Mouse (Mus musculus) forebrain, embryonic 13.5 days (tissue): Measurements from ENCODE around the gene Trpv4. TPM values are rescaled to one million over a fixed set of nuclear protein-coding genes. Genes with fewer than 3 reads are reported as not detected.
A peak's percentile ranks its signal among the peaks of the same experiment; 100 is the strongest.

ENCODE experiments used
- ATAC-seq: fragments of 200-750 bp; cut with Nextera tagmentation; 2 replicates; pipeline ENCODE4 v1.8.0; 2017
- H3K27ac ChIP-seq: fragments of 300-500 bp; sonication (generic); 2 replicates; pipeline ENCODE4 v1.5.1; 2015; ENCODE audit warnings: inconsistent platforms, mild to moderate bottlenecking, moderate library complexity
- H3K27me3 ChIP-seq: fragments of 300-500 bp; sonication (generic); 2 replicates; pipeline ENCODE4 v1.6.1; 2015; ENCODE audit warnings: mild to moderate bottlenecking, inconsistent platforms
- H3K36me3 ChIP-seq: fragments of 300-500 bp; sonication (generic); 2 replicates; pipeline ENCODE4 v1.6.1; 2015; ENCODE audit warnings: mild to moderate bottlenecking, inconsistent platforms; ENCODE audit not compliant: poor library complexity, severe bottlenecking
- H3K4me1 ChIP-seq: fragments of 300-500 bp; sonication (generic); 2 replicates; pipeline ENCODE4 v1.6.1; 2015; ENCODE audit warnings: inconsistent platforms
- H3K4me2 ChIP-seq: fragments of 300-500 bp; sonication (generic); 2 replicates; pipeline ENCODE4 v1.6.1; 2015; ENCODE audit warnings: inconsistent platforms, mild to moderate bottlenecking, moderate library complexity
- H3K4me3 ChIP-seq: fragments of 300-500 bp; sonication (generic); 2 replicates; pipeline ENCODE4 v1.5.1; 2015; ENCODE audit warnings: mild to moderate bottlenecking, inconsistent platforms
- H3K9ac ChIP-seq: fragments of 300-500 bp; sonication (generic); 2 replicates; pipeline ENCODE4 v1.6.1; 2015; ENCODE audit warnings: mild to moderate bottlenecking, inconsistent platforms
- H3K9me3 ChIP-seq: fragments of 300-500 bp; sonication (generic); replicated peaks from 2 replicates; pipeline ENCODE4 v1.6.1; 2016; ENCODE audit warnings: inconsistent platforms
- WGBS: fragments of 180-500 bp; shearing (Covaris S2); methylation state at CpG from one replicate; pipeline ENCODE4 v1.1.7; 2015; 5-methylcytosine and 5-hydroxymethylcytosine counted together
- polyA plus RNA-seq: library from polyadenylated mRNA; unstranded; fragments of >200 nt; fragmentation: Nextera tagmentation; extraction: Ambion mirVana; gene quantifications from 2 replicates; pipeline ENCODE4 v1.2.1, GENCODE M21; 2015

Trpv4 gene
- polyA plus RNA-seq, 1 experiment from 2014 or later, result 0.39 TPM

- H3K4me1 ChIP-seq, result peaks cover 6% of the 10 kb centered on the region
- no peaks in the 10 kb centered on the region for H3K36me3 ChIP-seq
- ATAC-seq, result no peak
- H3K9ac ChIP-seq, result no peak overlapping the region
- H3K4me2 ChIP-seq, result no peak overlapping the region
- peaks cover 39% of the 10 kb centered on the region for H3K27me3 ChIP-seq
- H3K9me3 ChIP-seq, result no peaks in the 10 kb centered on the region
- WGBS, result 72% methylated on average over 10 of the region's 10 CpGs
- no peak overlapping the region for H3K4me3 ChIP-seq
- H3K27ac ChIP-seq, result no peak overlapping the region
These were observed 17.4 kb downstream of the Trpv4 start for GRCm38 (mm10) chr5:114640809-114641208.

GRCm38 (mm10) chr5:114639645-114639957, 18.6 kb downstream of the Trpv4 start:
- Histone ChIP-seq H3K4me2 (peak overlapping the region; percentile 47), H3K4me3 (no peak overlapping the region), H3K27me3 (peaks cover 42% of the 10 kb centered on the region), H3K9ac (no peak overlapping the region), H3K9me3 (no peaks in the 10 kb centered on the region), H3K4me1 (peaks cover 6% of the 10 kb centered on the region), H3K27ac (no peak overlapping the region), H3K36me3 (no peaks in the 10 kb centered on the region)
- ATAC-seq, result no peak; the same call in 1 of the 2 replicates
- WGBS, result 28% methylated on average over 7 of the region's 7 CpGs

DNA sequence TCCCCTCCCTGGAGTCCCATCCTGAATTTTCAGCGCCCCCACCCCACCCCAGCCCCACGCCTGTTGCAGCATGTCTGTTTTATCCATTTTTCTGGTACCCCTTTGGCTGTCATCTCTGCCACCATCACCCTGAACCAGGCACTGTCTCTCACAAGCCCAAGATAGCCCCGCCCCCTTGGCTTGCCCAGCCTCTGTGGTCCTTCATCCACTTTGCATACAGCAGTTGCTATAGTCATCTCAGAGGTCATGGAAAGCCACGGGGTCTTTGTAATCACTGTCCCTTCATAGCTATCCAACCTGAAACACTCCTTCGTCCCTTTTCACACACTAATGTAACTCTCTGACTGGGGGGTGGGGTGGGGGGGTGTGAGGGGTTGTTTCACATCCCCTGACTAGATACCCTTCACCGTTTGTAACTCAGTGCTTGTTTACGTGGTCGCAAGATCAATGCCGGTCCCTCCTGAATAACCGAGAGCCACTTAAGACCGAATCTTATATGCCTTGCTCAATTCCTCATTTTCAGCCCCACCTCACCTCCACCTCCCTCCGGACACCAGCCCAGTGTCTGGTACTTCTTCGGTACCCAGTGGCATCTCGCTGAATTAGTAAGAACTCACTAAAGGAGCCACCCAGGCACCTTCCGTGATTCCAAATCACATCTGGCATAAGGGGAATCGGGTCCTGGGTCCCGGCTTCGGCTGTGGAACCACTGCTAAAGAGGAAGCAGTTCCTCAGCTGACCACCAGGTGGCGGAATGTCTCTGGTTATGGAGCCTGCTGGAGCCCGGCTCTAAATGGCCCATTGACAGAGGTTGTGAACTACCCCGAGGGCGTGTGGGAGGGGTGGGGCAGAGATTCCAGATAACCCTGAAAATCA, 19.2 kb downstream of the Trpv4 start:
- no peak overlapping the region for H3K27ac ChIP-seq
- 14% methylated on average over 22 of the region's 22 CpGs for WGBS
- H3K4me2 ChIP-seq, result peak overlapping the region; percentile 47
- H3K9me3 ChIP-seq, result no peaks in the 10 kb centered on the region
- no peak overlapping the region for H3K9ac ChIP-seq
- ATAC-seq, result peak; percentile 81
- H3K4me1 ChIP-seq, result peaks cover 6% of the 10 kb centered on the region
- H3K27me3 ChIP-seq, result peaks cover 42% of the 10 kb centered on the region
- H3K36me3 ChIP-seq, result no peaks in the 10 kb centered on the region
- no peak overlapping the region for H3K4me3 ChIP-seq

GRCm38 (mm10) chr5:114636091-114636490, 22.1 kb downstream of the Trpv4 start:
- no peak overlapping the region for H3K27ac ChIP-seq
- no peaks in the 10 kb centered on the region for H3K36me3 ChIP-seq
- H3K4me3 ChIP-seq, result no peak overlapping the region
- no peak overlapping the region for H3K4me2 ChIP-seq
- no peaks in the 10 kb centered on the region for H3K9me3 ChIP-seq
- ATAC-seq, result no peak
- WGBS, result 86% methylated on average over 25 of the region's 25 CpGs
- peaks cover 6% of the 10 kb centered on the region for H3K4me1 ChIP-seq
- peaks cover 31% of the 10 kb centered on the region for H3K27me3 ChIP-seq
- H3K9ac ChIP-seq, result no peak overlapping the region

DNA sequence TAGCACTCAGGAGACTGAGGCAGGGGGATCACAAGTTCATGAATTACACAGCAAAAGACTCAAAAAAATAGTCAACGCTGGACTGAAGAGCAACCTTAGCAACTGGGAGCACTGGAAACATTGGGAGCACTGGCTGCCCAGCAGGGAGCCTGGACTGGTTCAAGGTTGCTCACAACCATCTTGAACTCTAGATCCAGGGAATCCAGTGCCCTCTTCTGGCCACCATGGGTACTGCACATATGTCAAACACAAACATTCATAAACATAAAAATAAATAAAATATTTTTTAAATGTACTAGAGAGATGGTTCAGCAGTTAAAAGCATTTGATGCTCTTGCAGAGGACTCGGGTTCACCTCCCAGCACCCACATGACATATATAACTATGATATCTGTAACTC, 26.9 kb downstream of the Trpv4 start:
- H3K9me3 ChIP-seq, result no peaks in the 10 kb centered on the region
- H3K27ac ChIP-seq, result no peak overlapping the region
- no peak overlapping the region for H3K4me2 ChIP-seq
- no peak overlapping the region for H3K4me3 ChIP-seq
- 50% methylated on average over 2 of the region's 2 CpGs for WGBS
- peaks cover 7% of the 10 kb centered on the region; the same call in 1 of the 2 replicates for H3K27me3 ChIP-seq
- H3K9ac ChIP-seq, result no peak overlapping the region
- no peaks in the 10 kb centered on the region for H3K4me1 ChIP-seq
- no peak for ATAC-seq
- H3K36me3 ChIP-seq, result no peaks in the 10 kb centered on the region

DNA sequence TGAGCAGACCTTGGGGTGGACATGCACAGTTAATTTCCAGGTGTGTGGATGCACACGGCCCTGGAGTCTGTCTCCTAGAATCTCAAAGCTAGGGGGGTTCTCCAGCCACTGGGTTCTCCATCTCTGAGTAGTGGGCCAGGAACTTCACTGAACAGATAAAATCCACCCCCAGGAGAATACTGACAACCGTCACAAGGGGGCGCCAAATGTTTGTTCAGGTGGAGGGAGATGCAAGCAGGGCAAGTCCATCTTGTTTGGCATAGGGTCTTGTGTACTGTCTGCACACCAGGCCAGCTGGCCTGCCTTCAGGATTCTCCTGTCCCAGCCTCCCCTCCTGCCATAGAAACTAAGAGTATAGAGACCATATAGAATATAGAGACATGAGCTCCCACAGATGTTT, 32.6 kb downstream of the Trpv4 start:
- Histone ChIP-seq H3K9ac (no peak overlapping the region), H3K36me3 (no peaks in the 10 kb centered on the region), H3K4me2 (no peak overlapping the region), H3K9me3 (no peaks in the 10 kb centered on the region), H3K27ac (no peak overlapping the region), H3K4me3 (no peak overlapping the region), H3K4me1 (no peaks in the 10 kb centered on the region), H3K27me3 (peaks cover 4% of the 10 kb centered on the region; the same call in 1 of the 2 replicates)
- ATAC-seq, result no peak
- WGBS, result 13% methylated on average over 3 of the region's 3 CpGs

GRCm38 (mm10) chr5:114620305-114620704, 37.9 kb downstream of the Trpv4 start:
- no peak overlapping the region for H3K4me2 ChIP-seq
- H3K27me3 ChIP-seq, result no peaks in the 10 kb centered on the region
- no peaks in the 10 kb centered on the region for H3K4me1 ChIP-seq
- no peak overlapping the region for H3K9ac ChIP-seq
- no peak for ATAC-seq
- no peak overlapping the region for H3K27ac ChIP-seq
- 43% methylated on average over 6 of the region's 6 CpGs for WGBS
- H3K4me3 ChIP-seq, result no peak overlapping the region
- H3K9me3 ChIP-seq, result no peaks in the 10 kb centered on the region
- no peaks in the 10 kb centered on the region for H3K36me3 ChIP-seq

DNA sequence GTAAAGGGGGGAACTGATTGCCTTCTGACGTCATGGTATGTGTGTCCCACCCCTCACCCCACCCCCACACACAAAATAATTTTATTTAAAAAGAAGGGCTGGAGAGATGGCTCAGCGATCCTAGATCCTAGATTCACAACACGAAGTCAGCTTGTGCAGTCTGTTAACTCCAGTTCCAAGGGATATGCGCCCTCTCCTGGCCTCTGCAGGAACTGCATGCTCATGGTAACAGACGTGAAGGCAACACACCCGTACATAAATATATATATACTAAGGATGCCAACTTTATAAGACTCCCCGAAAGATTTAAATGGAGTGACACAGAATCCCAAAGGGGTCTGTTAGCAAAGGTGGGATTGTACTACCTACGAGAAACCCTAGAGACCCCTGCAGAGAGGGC, 39.4 kb downstream of the Trpv4 start:
- no peaks in the 10 kb centered on the region for H3K9me3 ChIP-seq
- 26% methylated on average over 8 of the region's 8 CpGs for WGBS
- no peak overlapping the region for H3K4me3 ChIP-seq
- H3K4me1 ChIP-seq, result no peaks in the 10 kb centered on the region
- no peaks in the 10 kb centered on the region for H3K36me3 ChIP-seq
- H3K27me3 ChIP-seq, result no peaks in the 10 kb centered on the region
- no peak; the same call in 1 of the 2 replicates for ATAC-seq
- H3K4me2 ChIP-seq, result no peak overlapping the region
- H3K9ac ChIP-seq, result no peak overlapping the region
- H3K27ac ChIP-seq, result no peak overlapping the region

DNA sequence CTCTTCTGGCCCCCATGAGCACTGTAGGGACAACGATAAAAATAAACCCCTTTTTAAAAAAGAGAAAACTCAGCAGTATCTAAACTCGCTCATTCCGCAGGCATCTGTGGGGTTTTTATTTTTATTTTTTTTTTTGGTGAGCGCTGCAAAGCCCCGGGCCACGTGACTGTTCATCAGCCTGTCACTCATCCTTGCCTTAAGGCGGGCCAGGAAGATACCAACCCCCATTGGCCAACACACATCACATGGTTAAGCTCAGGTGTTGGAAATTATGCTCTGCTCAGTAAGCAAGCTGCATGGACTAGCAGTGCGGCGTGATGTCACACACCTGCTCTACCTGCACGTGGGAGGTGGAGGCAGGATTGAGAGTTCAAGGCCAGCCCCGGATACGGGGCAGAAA, 40.4 kb downstream of the Trpv4 start:
- Histone ChIP-seq H3K27ac (no peak overlapping the region), H3K4me3 (no peak overlapping the region), H3K4me2 (no peak overlapping the region), H3K4me1 (peaks cover under 1% of the 10 kb centered on the region; the same call in 1 of the 2 replicates), H3K9me3 (no peaks in the 10 kb centered on the region), H3K27me3 (no peaks in the 10 kb centered on the region), H3K9ac (no peak overlapping the region), H3K36me3 (no peaks in the 10 kb centered on the region)
- no peak for ATAC-seq
- 86% methylated on average over 12 of the region's 12 CpGs for WGBS

DNA sequence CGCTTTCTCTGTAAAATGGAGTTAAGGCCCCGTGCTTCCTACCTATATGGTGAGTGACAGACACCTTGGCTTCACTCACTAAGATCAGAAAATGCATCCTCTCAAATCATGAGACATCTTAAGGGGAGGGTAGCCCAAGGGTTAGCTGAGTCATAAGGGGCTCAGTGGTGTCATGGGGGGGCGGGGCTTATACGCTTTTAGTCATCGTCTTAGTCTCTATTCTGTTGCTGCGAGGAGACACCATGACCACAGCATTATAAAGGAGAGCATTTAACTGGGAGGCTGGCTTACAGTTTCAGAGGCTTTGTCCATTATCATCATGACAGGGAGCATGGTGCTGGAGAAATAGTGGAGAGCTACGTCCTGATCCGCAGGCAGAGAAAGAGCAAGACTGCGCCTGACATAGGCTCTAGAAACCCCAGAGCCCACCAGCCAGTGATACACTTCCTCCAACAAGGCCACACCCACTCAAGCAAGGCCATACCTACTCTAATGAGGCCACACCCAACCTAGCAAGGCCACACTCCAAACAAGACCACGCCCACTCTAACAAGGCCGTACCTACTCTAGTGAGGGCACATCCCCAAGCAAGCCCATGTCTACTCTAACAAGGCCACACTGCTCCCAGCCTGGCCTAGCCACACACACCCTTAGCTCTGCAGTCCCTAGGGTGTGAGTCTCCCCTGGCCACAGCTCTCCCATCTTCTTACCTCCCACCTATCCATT, 41.7 kb downstream of the Trpv4 start:
- Histone ChIP-seq H3K36me3 (peaks cover 4% of the 10 kb centered on the region; the same call in 1 of the 2 replicates), H3K27me3 (no peaks in the 10 kb centered on the region), H3K4me2 (no peak overlapping the region), H3K27ac (no peak overlapping the region), H3K9ac (no peak overlapping the region), H3K4me3 (no peak overlapping the region), H3K9me3 (no peaks in the 10 kb centered on the region), H3K4me1 (peaks cover 4% of the 10 kb centered on the region; the same call in 1 of the 2 replicates)
- 78% methylated on average over 11 of the region's 11 CpGs for WGBS
- ATAC-seq, result no peak

GRCm38 (mm10) chr5:114614863-114615262, 43.4 kb downstream of the Trpv4 start:
- Histone ChIP-seq H3K9me3 (no peaks in the 10 kb centered on the region), H3K4me2 (no peak overlapping the region), H3K27me3 (peaks cover 15% of the 10 kb centered on the region), H3K9ac (no peak overlapping the region), H3K4me1 (peaks cover 4% of the 10 kb centered on the region; the same call in 1 of the 2 replicates), H3K4me3 (no peak overlapping the region), H3K36me3 (peaks cover 11% of the 10 kb centered on the region; the same call in 1 of the 2 replicates), H3K27ac (no peak overlapping the region)
- no peak for ATAC-seq
- WGBS, result 63% methylated on average over 7 of the region's 7 CpGs

DNA sequence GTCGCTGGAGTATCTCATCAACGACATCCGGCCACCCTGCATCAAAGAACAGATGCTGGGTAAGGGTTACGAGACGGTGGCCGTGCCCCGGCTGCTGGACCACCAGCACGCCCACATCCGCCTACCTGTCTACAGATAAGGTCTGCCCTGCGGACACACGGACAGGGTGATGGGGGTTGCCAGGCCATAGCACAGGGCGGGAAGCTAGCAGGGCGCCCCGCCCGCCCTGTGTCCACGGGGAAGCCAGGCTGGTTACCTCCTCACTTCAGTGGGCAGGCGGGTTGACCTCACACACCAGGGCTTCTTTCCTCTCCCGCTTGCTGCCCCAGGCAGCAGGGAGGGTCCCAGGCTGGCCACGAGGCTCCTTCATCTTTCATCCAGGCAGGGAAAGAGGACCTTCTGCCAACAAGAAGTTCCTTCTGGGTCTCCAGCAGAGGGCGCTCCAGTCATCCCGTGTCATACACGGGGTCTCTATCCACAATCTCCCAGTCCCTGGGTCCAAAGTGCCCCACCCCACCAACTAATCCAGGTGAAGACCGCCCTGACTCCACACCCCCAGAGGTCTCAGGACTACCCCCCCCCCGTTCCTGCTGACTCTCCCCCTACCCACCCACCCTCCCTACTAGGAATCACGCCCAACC, 46.1 kb downstream of the Trpv4 start:
- no peak overlapping the region for H3K4me3 ChIP-seq
- H3K4me2 ChIP-seq, result no peak overlapping the region
- H3K9ac ChIP-seq, result no peak overlapping the region
- H3K27me3 ChIP-seq, result peaks cover 21% of the 10 kb centered on the region
- peaks cover 30% of the 10 kb centered on the region for H3K4me1 ChIP-seq
- ATAC-seq, result no peak
- no peak overlapping the region for H3K27ac ChIP-seq
- 70% methylated on average over 25 of the region's 25 CpGs for WGBS
- H3K9me3 ChIP-seq, result no peaks in the 10 kb centered on the region
- H3K36me3 ChIP-seq, result peaks cover 11% of the 10 kb centered on the region; the same call in 1 of the 2 replicates
